Mouse (Mus musculus): ENCODE measurements around the gene Myg1. TPM values are rescaled to one million over a fixed set of nuclear protein-coding genes. Genes with fewer than 3 reads are reported as not detected.

The Myg1 gene
- 119 TPM for polyA plus RNA-seq (2017; shearing (Covaris generic))

GRCm38 (mm10) chr15:102331610-102332015, at the start of gene Myg1:
Gene Myg1, plus strand, starts transcription at chr15:102331709.

GRCm38 (mm10) chr15:102295633-102296367, 35.7 kb upstream of the Myg1 start, which contains the start of gene Espl1:
Gene Espl1, plus strand, starts transcription at chr15:102296266.

DNA sequence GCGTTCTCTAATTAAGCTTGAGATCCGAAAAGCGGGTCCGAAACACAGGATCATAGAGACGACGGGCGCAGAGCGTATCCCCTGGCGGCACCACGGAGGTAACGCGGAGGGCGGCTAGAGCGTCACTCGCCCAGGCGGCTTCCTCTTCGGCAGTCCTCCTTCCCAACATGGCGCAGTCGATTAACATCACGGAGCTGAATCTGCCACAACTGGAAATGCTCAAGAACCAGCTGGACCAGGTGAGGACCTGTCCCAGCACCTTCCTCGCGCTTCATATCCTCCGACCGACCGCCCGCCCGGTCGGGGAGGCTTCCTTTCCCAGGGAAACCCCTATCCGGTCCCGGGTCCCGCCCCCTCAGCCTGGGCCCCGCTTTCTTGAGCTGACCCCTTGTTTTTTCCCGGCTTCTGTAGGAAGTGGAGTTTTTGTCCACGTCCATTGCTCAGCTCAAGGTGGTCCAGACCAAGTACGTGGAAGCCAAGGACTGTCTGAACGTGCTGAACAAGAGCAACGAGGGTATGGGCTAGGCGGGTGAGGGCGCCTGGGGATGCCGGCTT, 5.4 kb upstream of the Myg1 start, which contains the start of gene Pfdn5:
Pfdn5 (plus strand) TSS at position 95 of the 555 bp plus-strand sequence.

DNA sequence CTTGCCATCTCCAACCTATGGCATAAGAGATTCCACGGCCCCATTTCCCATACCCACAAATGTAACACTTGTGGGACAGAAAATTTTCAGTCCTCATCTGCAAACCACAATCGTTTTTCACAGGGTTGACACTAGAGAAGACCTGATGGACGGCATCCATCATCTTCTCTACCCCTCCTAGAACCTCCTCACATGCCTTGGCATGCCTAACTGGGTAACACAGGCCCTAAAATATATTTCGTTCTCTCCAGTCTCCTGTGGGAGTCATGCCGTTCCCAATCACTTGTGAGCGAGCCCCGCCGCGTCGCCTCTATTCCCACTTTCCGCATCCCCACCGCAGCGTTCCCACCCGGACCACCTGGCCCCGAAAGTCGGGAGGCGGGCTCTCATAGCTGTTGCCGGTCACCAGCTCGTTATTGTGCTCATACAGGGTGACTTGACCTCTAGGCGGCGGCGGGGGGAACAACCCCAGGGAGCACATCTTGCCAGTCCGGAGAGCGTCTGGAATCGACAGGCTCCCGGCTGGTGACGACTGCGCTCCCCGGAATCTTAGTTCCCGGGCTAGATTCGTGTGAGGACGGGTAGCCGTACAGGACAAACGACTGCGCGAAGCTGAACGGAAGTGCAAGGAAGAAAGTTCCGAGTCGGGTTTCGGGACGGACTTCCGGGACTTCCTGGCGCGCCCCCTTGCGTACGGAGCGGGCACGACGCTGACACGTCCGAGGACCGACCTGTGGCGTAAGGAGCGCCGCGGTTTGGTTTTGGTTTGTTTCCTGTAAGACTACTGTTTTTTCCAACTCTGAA, 18.8 kb downstream of the Myg1 start, which contains the start of gene Aaas:
Aaas (minus strand) TSS at position 634 of the 804 bp plus-strand sequence.

DNA sequence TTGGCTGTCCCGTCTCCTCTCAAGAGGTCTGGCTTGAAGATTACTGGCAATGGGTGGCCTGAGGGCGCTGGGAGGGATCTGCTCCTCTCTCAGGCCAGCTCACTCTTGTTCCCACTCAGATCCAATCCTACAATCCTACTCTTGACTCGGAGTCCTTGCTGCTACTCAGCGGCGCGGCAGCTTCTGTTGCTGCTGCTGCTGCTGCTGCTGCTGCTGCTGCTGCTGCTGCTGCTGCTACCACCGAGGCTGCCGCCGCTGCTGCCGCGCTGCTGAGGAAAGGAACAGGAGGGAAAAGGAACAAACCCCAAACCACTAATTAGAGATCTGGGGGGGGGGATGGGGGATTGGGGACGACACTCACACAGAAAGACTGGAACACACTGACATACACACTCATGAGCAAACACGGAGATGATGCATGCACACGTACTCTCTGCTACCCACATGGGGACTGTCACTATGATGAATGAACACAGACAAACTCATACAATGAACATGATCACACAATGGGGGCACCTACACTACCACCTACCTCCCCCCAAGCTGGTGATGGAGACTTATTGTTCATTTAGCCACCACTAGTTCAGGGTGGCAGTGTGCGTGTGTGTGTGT, 35.3 kb downstream of the Myg1 start, which contains the start of gene Sp7:
Sp7 (minus strand) TSS at position 450 of the 612 bp plus-strand sequence.

Other genes starting within 250 kb of the Myg1 start
- 1.8 TPM for gene Tns2, start 231.3 kb upstream of the Myg1 start, polyA plus RNA-seq (2017; shearing (Covaris generic))
- gene Spryd3, start 195.5 kb upstream of the Myg1 start, polyA plus RNA-seq (2017; shearing (Covaris generic)), result 67.5 TPM
- gene Igfbp6, start 187.3 kb upstream of the Myg1 start, polyA plus RNA-seq (2017; shearing (Covaris generic)), result 0.41 TPM
- 0.91 TPM for gene Soat2, start 181.2 kb upstream of the Myg1 start, polyA plus RNA-seq (2017; shearing (Covaris generic))
- 48.6 TPM for gene Zfp740, start 128.5 kb upstream of the Myg1 start, polyA plus RNA-seq (2017; shearing (Covaris generic))
- gene Csad, start 127.0 kb upstream of the Myg1 start, polyA plus RNA-seq (2017; shearing (Covaris generic)), result 18.0 TPM
- gene Itgb7, start 99.8 kb upstream of the Myg1 start, polyA plus RNA-seq (2017; shearing (Covaris generic)), result 649 TPM
- 46.8 TPM for gene Rarg, start 74.2 kb upstream of the Myg1 start, polyA plus RNA-seq (2017; shearing (Covaris generic))
- not detected for gene Gm9918, start 61.1 kb upstream of the Myg1 start, polyA plus RNA-seq (2017; shearing (Covaris generic))
- 63.4 TPM for gene Mfsd5, start 52.3 kb upstream of the Myg1 start, polyA plus RNA-seq (2017; shearing (Covaris generic))
- 1.7 TPM for gene Espl1, start 35.4 kb upstream of the Myg1 start, polyA plus RNA-seq (2017; shearing (Covaris generic))
- 684 TPM for gene Pfdn5, start 5.6 kb upstream of the Myg1 start, polyA plus RNA-seq (2017; shearing (Covaris generic))
- 60.5 TPM for gene Aaas, start 19.1 kb downstream of the Myg1 start, polyA plus RNA-seq (2017; shearing (Covaris generic))
- not detected for gene Sp7, start 35.5 kb downstream of the Myg1 start, polyA plus RNA-seq (2017; shearing (Covaris generic))
- gene Sp1, start 74.4 kb downstream of the Myg1 start, polyA plus RNA-seq (2017; shearing (Covaris generic)), result 19.6 TPM
- not detected for gene Amhr2, start 113.7 kb downstream of the Myg1 start, polyA plus RNA-seq (2017; shearing (Covaris generic))
- gene Prr13, start 127.3 kb downstream of the Myg1 start, polyA plus RNA-seq (2017; shearing (Covaris generic)), result 586 TPM
- 118 TPM for gene Pcbp2, start 138.8 kb downstream of the Myg1 start, polyA plus RNA-seq (2017; shearing (Covaris generic))
- not detected for gene Gm10337, start 172.0 kb downstream of the Myg1 start, polyA plus RNA-seq (2017; shearing (Covaris generic))
- 10.6 TPM for gene Map3k12, start 185.4 kb downstream of the Myg1 start, polyA plus RNA-seq (2017; shearing (Covaris generic))
- gene Tarbp2, start 186.5 kb downstream of the Myg1 start, polyA plus RNA-seq (2017; shearing (Covaris generic)), result 71.5 TPM
- 6.2 TPM for gene Npff, start 193.2 kb downstream of the Myg1 start, polyA plus RNA-seq (2017; shearing (Covaris generic))

Measured in CD4-positive, CD25-positive, alpha-beta regulatory T cell, adult 9 weeks (primary cell).